Mouse (Mus musculus) CH12.LX (cell line): ENCODE measurements at regions not wholly inside any gene's neighbourhood (a gene's known extent, or its start where the extent isn't known, plus 50 kb on each side); places are given as distances from the start of the nearest gene placed in this dataset.

Source experiments
- CTCF ChIP-seq, 2 experiments: IDR thresholded peaks in 1 of 2; conservative IDR thresholded peaks in 1 of 2; 2 replicates each; pipeline ENCODE4 v1.5.1; 2011 to 2012; ENCODE audit warnings: low read depth in 2 of 2, low read length in 2 of 2, improper control_type of control experiment in 1 of 2, inconsistent platforms in 1 of 2, mild to moderate bottlenecking in 1 of 2, moderate library complexity in 1 of 2
- EP300 ChIP-seq: IDR thresholded peaks from 2 replicates; pipeline ENCODE4 v1.6.1; 2011; ENCODE audit warnings: low read length, improper control_type of control experiment
- MAFK ChIP-seq: IDR thresholded peaks from 2 replicates; pipeline ENCODE4 v1.6.1; 2011; ENCODE audit warnings: low read length, improper control_type of control experiment; ENCODE audit not compliant: insufficient replicate concordance
- NELFE ChIP-seq: IDR thresholded peaks from 2 replicates; pipeline ENCODE4 v1.6.1; 2011; ENCODE audit warnings: low read depth, low read length, improper control_type of control experiment
- POLR2A ChIP-seq: IDR thresholded peaks from 2 replicates; pipeline ENCODE4 v1.6.1; 2011; ENCODE audit warnings: low read depth, mild to moderate bottlenecking, improper control_type of control experiment, low read length
- ZMIZ1 ChIP-seq: IDR thresholded peaks from 2 replicates; pipeline ENCODE4 v1.6.1; 2012; ENCODE audit warnings: low read depth, mild to moderate bottlenecking, inconsistent platforms, low read length, improper control_type of control experiment

- TF ChIP-seq CTCF (conservative IDR thresholded peaks at IDR 0.05 in 1 of 2, IDR thresholded peaks at IDR 0.05 in 1 of 2; ENCODE audit: low read depth in 2 of 2, low read length in 2 of 2): no peak
- TF ChIP-seq POLR2A: no peak
- no peak for TF ChIP-seq ZMIZ1
- no peak for TF ChIP-seq EP300
- TF ChIP-seq NELFE: no peak
- no peak for TF ChIP-seq MAFK
These were observed 359.2 kb downstream of the Ttll7 start for GRCm38 (mm10) chr3:147211127-147211940.
